Mouse (Mus musculus) liver, embryonic 14.5 days (tissue): ENCODE data around the gene Serpinb6b. TPM values are rescaled to one million over a fixed set of nuclear protein-coding genes. Genes with fewer than 3 reads are reported as not detected.

Experiments
- ATAC-seq: fragments of 200-750 bp; cut with Nextera tagmentation; 2 replicates; pipeline ENCODE4 v1.8.0; 2017; ENCODE audit warnings: moderate number of reproducible peaks, mild to moderate bottlenecking, moderate library complexity; ENCODE audit not compliant: insufficient read depth
- DNase-seq, 3 experiments: peaks; one replicate each; pipeline ENCODE4 v3.0.0-alpha.2; 2012 to 2013; ENCODE audit warnings: low read depth in 3 of 3, low spot score in 3 of 3
- H3K27ac ChIP-seq: fragments of 300-500 bp; sonication (generic); 2 replicates; pipeline ENCODE4 v1.5.1; 2014; ENCODE audit warnings: moderate library complexity, mild to moderate bottlenecking, control low read depth, inconsistent platforms
- H3K27me3 ChIP-seq: fragments of 300-500 bp; sonication (generic); 2 replicates; pipeline ENCODE4 v1.6.1; 2014; ENCODE audit warnings: mild to moderate bottlenecking, low read length, moderate library complexity; ENCODE audit not compliant: control insufficient read depth, insufficient read depth
- H3K36me3 ChIP-seq: fragments of 300-500 bp; sonication (generic); replicated peaks from 2 replicates; pipeline ENCODE4 v1.6.1; 2014; ENCODE audit warnings: low read depth; ENCODE audit not compliant: control insufficient read depth, insufficient read depth
- H3K4me1 ChIP-seq, 2 experiments: fragments of 200-500 bp in 1 of 2; fragments of 300-500 bp in 1 of 2; sonication (generic) in 1 of 2; replicated peaks; 2 replicates each; pipeline ENCODE4 v1.6.1; 2012 to 2014; ENCODE audit warnings: antibody characterized with exemption in 1 of 2, inconsistent platforms in 1 of 2, low read length in 1 of 2; ENCODE audit not compliant: control insufficient read depth in 2 of 2, insufficient read depth in 2 of 2
- H3K4me2 ChIP-seq: fragments of 300-500 bp; sonication (generic); 2 replicates; pipeline ENCODE4 v1.6.1; 2014; ENCODE audit warnings: low read depth, mild to moderate bottlenecking, control low read depth, moderate library complexity
- H3K4me3 ChIP-seq, 2 experiments: fragments of 200-500 bp in 1 of 2; fragments of 300-500 bp in 1 of 2; sonication (generic) in 1 of 2; 2 replicates each; pipeline ENCODE4 v1.5.1; 2012 to 2014; ENCODE audit warnings: low read depth in 2 of 2, low read length in 2 of 2, mild to moderate bottlenecking in 2 of 2, control low read depth in 1 of 2, inconsistent platforms in 1 of 2, moderate library complexity in 1 of 2; ENCODE audit not compliant: insufficient read depth in 1 of 2
- H3K9ac ChIP-seq: fragments of 300-500 bp; sonication (generic); replicated peaks from 2 replicates; pipeline ENCODE4 v1.6.1; 2014; ENCODE audit warnings: mild to moderate bottlenecking, control low read depth, moderate library complexity
- H3K9me3 ChIP-seq: fragments of 300-500 bp; sonication (generic); 2 replicates; pipeline ENCODE4 v1.6.1; 2016; ENCODE audit warnings: low read length, mixed read lengths; ENCODE audit not compliant: control insufficient read depth
- CTCF ChIP-seq: IDR thresholded peaks from 2 replicates; pipeline ENCODE4 v1.5.1; 2016; ENCODE audit warnings: antibody characterized with exemption, low read depth, control low read depth
- EP300 ChIP-seq: IDR thresholded peaks from 2 replicates; pipeline ENCODE4 v1.6.1; 2016; ENCODE audit warnings: antibody characterized with exemption, low read depth
- WGBS: fragments of 180-500 bp; shearing (Covaris S2); extraction: QIAGEN DNeasy Blood & Tissue Kit; methylation state at CpG from one replicate; pipeline ENCODE4 v1.1.7; 2014; ENCODE audit not compliant: insufficient replicate concordance; 5-methylcytosine and 5-hydroxymethylcytosine counted together
- polyA plus RNA-seq, 2 experiments: library from polyadenylated mRNA; depleted of rRNA in 1 of 2; stranded (reverse) in 1 of 2; unstranded in 1 of 2; fragments of >200 nt; fragmentation: Nextera tagmentation in 1 of 2; extraction: Ambion mirVana in 1 of 2; gene quantifications; 2 replicates each; pipeline versions ENCODE4 v1.2.1 to v1.2.3; 2012 to 2014

The Serpinb6b gene
- polyA plus RNA-seq, 2 experiments = 4.2 to 5.5 TPM

DNA sequence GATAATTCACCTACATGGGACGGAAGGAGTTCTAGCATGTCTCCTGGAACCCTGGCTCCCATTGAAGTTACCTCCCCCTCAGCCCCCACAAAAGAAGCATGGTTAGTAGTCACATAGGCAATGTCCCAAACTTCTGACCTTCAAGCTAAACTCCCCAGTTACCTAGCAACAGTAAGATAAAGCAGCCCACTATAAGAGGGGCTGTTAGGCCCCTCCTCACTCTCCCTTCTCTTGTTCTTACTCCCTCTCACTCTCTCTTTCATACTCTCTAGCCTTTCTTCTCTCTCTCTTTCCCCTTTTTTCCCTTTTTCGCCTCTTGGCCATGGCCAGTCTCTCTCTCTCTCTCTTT lies 28.9 kb downstream of the Serpinb6b start:
- TF ChIP-seq EP300 = no peak
- Histone ChIP-seq H3K9ac (peak overlapping the region; percentile 72), H3K36me3 (no peaks in the 10 kb centered on the region), H3K27me3 (no peaks in the 10 kb centered on the region), H3K27ac (peak overlapping the region; percentile 99), H3K4me3 (peak overlapping the region; percentile 28 to 36), H3K4me1 (peaks cover 25% of the 10 kb centered on the region in 2 experiments), H3K9me3 (no peaks in the 10 kb centered on the region), H3K4me2 (peak overlapping the region; percentile 80)
- DNase-seq (no peak), ATAC-seq (no peak)
- WGBS = 34% methylated on average over 2 of the region's 2 CpGs

DNA sequence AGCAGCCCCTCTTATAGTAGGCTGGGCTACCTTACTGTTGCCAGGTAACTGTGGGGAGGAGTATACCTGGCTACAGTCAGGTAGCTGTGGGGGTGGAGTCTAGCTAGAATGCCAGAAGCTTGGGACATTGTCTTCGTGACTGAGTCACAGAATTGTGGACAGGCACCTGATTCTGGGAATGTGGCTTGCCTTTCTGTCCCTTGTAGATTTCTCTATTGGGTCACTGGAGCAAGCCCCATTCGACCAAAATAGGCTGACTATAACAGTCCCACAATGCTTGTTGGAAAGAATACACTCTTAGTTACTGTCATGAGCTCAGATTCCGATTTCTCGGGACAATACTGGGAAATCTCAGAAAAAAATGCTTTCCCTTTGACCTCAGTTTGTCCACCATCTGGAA lies 30.0 kb downstream of the Serpinb6b start:
- Histone ChIP-seq H3K9me3 (no peaks in the 10 kb centered on the region), H3K4me2 (no peak overlapping the region), H3K27me3 (no peaks in the 10 kb centered on the region), H3K4me1 (peaks cover 25% of the 10 kb centered on the region in 2 experiments), H3K4me3 (no peak overlapping the region), H3K9ac (no peak overlapping the region), H3K27ac (no peak overlapping the region), H3K36me3 (no peaks in the 10 kb centered on the region)
- DNase-seq (no peak), ATAC-seq (no peak)
- TF ChIP-seq EP300 = no peak
- no peak for TF ChIP-seq CTCF
- 80% methylated on average over 4 of the region's 4 CpGs for WGBS

DNA sequence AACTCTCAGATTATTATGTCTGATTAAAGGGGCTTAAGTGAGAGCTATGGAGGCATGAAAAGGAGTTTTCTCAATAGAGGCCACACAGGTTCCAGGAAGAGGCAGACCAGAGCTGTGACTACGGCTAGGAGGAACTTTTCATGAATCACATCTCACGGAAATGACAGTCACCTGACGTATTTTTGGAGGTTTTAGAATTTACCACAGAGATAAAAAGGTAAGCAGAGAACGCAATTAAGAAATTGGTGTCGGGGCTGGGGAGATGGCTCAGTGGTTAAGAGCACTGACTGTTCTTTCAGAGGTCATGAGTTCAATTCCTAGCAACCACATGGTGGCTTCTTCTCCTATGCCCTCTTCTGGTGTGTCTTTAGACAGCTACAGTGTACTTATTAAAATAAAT lies 36.3 kb downstream of the Serpinb6b start:
- WGBS = 72% methylated on average over 5 of the region's 5 CpGs
- TF ChIP-seq CTCF = no peak
- no peak for TF ChIP-seq EP300
- no peak overlapping the region for H3K4me3 ChIP-seq

DNA sequence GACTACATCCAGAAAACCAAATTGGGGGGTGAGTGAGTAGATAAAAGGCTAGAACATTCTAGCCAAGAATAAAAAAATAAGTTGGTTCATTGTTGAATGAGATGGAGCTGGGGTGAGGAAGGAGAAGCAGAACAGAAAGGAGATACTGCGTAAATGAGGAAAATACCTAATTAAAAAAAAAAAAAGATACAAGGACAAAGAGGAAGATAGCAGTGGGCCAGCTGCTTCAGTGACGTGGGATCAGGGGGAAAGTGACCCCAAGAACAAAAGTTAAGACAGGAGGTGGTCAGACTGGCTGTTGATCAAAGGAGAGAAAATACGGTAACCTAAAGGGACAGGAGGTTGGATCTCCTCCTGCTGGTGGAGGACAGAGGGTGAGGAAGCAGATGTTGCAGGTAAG lies 37.9 kb downstream of the Serpinb6b start, which contains the start of gene Serpinb9:
TSS of gene Serpinb9 (plus strand) at position 301 of the 400 bp plus-strand sequence.
- Histone ChIP-seq H3K9ac (peak within 1 kb of the TSS; percentile 68), H3K36me3 (no peaks in the 10 kb centered on the region), H3K4me3 (peak within 1 kb of the TSS; percentile 50 to 56), H3K4me2 (peak within 1 kb of the TSS; percentile 87), H3K27ac (peak within 1 kb of the TSS; percentile 85), H3K4me1 (peaks cover 17 to 24% of the 10 kb centered on the region in 2 experiments), H3K9me3 (no peaks in the 10 kb centered on the region), H3K27me3 (no peaks in the 10 kb centered on the region)
- DNase-seq = no peak
- WGBS = 91% methylated on average over 3 of the region's 3 CpGs
- TF ChIP-seq EP300 (no peak), CTCF (peak; percentile 35)
- ATAC-seq = no peak

More for the DNA sequence above, 36.3 kb downstream of the Serpinb6b start:
- ATAC-seq = no peak
- Histone ChIP-seq H3K9me3 (no peaks in the 10 kb centered on the region), H3K4me2 (no peak overlapping the region), H3K9ac (no peak overlapping the region), H3K36me3 (no peaks in the 10 kb centered on the region), H3K27ac (no peak overlapping the region), H3K4me1 (peaks cover 17 to 24% of the 10 kb centered on the region in 2 experiments), H3K27me3 (no peaks in the 10 kb centered on the region)
- no peak for DNase-seq

DNA sequence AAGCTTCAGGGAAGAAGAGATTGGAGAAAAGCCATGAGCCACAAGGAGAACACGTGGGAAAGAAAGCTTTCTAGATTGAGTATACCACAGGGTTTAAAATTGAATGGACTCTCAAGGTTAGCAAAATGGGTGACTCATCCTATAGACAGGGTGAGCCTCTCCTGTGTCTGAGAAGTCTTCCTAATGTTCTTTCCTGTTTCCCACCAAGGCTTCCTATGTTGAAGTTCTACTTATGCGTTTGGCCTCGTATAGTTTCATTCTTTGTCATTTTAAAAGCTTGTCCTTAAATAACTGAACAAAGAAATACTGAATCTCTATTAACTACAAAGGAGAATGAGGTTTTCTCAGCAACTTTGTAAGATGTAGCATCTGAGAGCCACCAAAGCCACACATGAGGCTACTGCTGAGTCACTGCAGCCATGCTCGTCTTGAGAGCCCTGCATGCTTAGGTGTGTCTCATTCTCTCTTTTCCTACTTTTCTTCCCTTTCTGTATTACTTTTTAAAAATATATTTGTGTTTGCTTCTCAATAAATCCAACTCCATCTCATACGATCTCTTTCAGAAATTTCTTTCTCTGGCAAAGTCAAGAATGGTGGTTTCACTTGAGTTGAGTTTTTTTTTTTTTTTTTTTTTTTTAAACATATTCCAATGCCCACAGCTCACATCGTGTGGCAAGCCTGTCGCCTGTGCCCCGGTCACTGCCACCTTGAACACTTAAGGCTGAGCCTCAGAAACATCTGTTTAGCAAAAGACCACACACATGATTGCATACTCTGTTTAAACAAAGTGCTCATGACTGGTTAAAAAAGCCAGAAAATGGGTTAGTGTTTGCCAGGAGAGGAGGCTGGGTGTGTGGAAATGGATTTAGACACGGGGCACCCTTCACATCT lies 38.8 kb downstream of the Serpinb6b start:
- H3K9me3 ChIP-seq = no peaks in the 10 kb centered on the region
- H3K36me3 ChIP-seq = no peaks in the 10 kb centered on the region
- TF ChIP-seq EP300 (no peak), CTCF (no peak)
- peaks cover 17 to 24% of the 10 kb centered on the region in 2 experiments for H3K4me1 ChIP-seq
- peak overlapping the region; percentile 85 for H3K27ac ChIP-seq
- DNase-seq = peak; percentile 59 to 68 (median 61)
- no peaks in the 10 kb centered on the region for H3K27me3 ChIP-seq
- H3K9ac ChIP-seq = peak overlapping the region; percentile 68
- WGBS = 32% methylated on average over 9 of the region's 9 CpGs
- peak overlapping the region; percentile 87 for H3K4me2 ChIP-seq
- peak overlapping the region; percentile 50 to 56 for H3K4me3 ChIP-seq
- peak; percentile 68 for ATAC-seq
